Mouse (Mus musculus) lung, postnatal 36 days (tissue): Measurements from ENCODE around the gene Fanca.

ENCODE experiments used
- DNase-seq: peaks from one replicate; pipeline ENCODE4 v3.0.0; 2022; ENCODE audit warnings: mixed read lengths

Gene Fanca

GRCm38 (mm10) chr8:123330701-123331100 lies 12.3 kb upstream of the Fanca start:
- no peak for DNase-seq

GRCm38 (mm10) chr8:123329961-123330360 lies 11.6 kb upstream of the Fanca start:
- no peak for DNase-seq

- DNase-seq = no peak
Observed at GRCm38 (mm10) chr8:123329350-123329749, 11.0 kb upstream of the Fanca start.

GRCm38 (mm10) chr8:123328552-123328951 lies 10.2 kb upstream of the Fanca start:
- DNase-seq = no peak

- peak; percentile 75 for DNase-seq
Observed at GRCm38 (mm10) chr8:123319522-123320164, 1.3 kb upstream of the Fanca start.

- no peak for DNase-seq
Observed at GRCm38 (mm10) chr8:123317781-123318466, 452 bp downstream of the Fanca start.

- DNase-seq = no peak
Observed at GRCm38 (mm10) chr8:123308738-123309137, 9.6 kb downstream of the Fanca start.

- no peak for DNase-seq
Observed at GRCm38 (mm10) chr8:123298301-123298700, 20.1 kb downstream of the Fanca start.

- no peak for DNase-seq
Observed at GRCm38 (mm10) chr8:123292785-123293184, 25.6 kb downstream of the Fanca start.

- no peak for DNase-seq
Observed at GRCm38 (mm10) chr8:123292281-123292680, 26.1 kb downstream of the Fanca start.

GRCm38 (mm10) chr8:123291716-123292115 lies 26.7 kb downstream of the Fanca start:
- no peak for DNase-seq

GRCm38 (mm10) chr8:123290679-123291078 lies 27.7 kb downstream of the Fanca start:
- no peak for DNase-seq

- peak; percentile 52 for DNase-seq
Observed at GRCm38 (mm10) chr8:123290166-123290565, 28.2 kb downstream of the Fanca start.

GRCm38 (mm10) chr8:123287362-123287761 lies 31.0 kb downstream of the Fanca start:
- no peak for DNase-seq

GRCm38 (mm10) chr8:123284493-123284892 lies 33.9 kb downstream of the Fanca start:
- DNase-seq = peak; percentile 25

GRCm38 (mm10) chr8:123283991-123284390 lies 34.4 kb downstream of the Fanca start:
- peak; percentile 39 for DNase-seq

- peak; percentile 39 for DNase-seq
Observed at GRCm38 (mm10) chr8:123282994-123283393, 35.4 kb downstream of the Fanca start.

GRCm38 (mm10) chr8:123280302-123281094 lies 37.9 kb downstream of the Fanca start:
- peak; percentile 28 for DNase-seq

- peak; percentile 10 for DNase-seq
Observed at GRCm38 (mm10) chr8:123279828-123280227, 38.5 kb downstream of the Fanca start.

GRCm38 (mm10) chr8:123278445-123278844 lies 39.9 kb downstream of the Fanca start:
- no peak for DNase-seq

GRCm38 (mm10) chr8:123275096-123275495 lies 43.3 kb downstream of the Fanca start:
- no peak for DNase-seq

GRCm38 (mm10) chr8:123274447-123274846 lies 43.9 kb downstream of the Fanca start:
- no peak for DNase-seq

GRCm38 (mm10) chr8:123271901-123272300 lies 46.5 kb downstream of the Fanca start:
- DNase-seq = no peak

GRCm38 (mm10) chr8:123271147-123271546 lies 47.2 kb downstream of the Fanca start:
- DNase-seq = no peak
